Mouse (Mus musculus) testis, adult 2 months (tissue): ENCODE results near the gene Ston2. TPM values are rescaled to one million over a fixed set of nuclear protein-coding genes. Genes with fewer than 3 reads are reported as not detected.

Experiments used
- H3K27ac ChIP-seq: fragments of 200-500 bp; 2 replicates; pipeline ENCODE4 v1.5.1; 2012; ENCODE audit warnings: low read depth, low read length; ENCODE audit not compliant: control insufficient read depth, insufficient read depth
- H3K27me3 ChIP-seq: fragments of 200-500 bp; 2 replicates; pipeline ENCODE4 v1.6.1; 2012; ENCODE audit warnings: mild to moderate bottlenecking, low read length, moderate library complexity; ENCODE audit not compliant: control insufficient read depth, insufficient read depth
- H3K36me3 ChIP-seq: fragments of 200-500 bp; 2 replicates; pipeline ENCODE4 v1.6.1; 2012; ENCODE audit warnings: mild to moderate bottlenecking, low read length; ENCODE audit not compliant: control insufficient read depth, insufficient read depth
- H3K4me1 ChIP-seq: fragments of 200-500 bp; 2 replicates; pipeline ENCODE4 v1.6.1; 2012; ENCODE audit warnings: low read length; ENCODE audit not compliant: control insufficient read depth, insufficient read depth
- H3K4me3 ChIP-seq: fragments of 200-500 bp; 2 replicates; pipeline ENCODE4 v1.5.1; 2012; ENCODE audit warnings: low read depth, mild to moderate bottlenecking, low read length, moderate library complexity, mixed read lengths; ENCODE audit not compliant: control insufficient read depth
- CTCF ChIP-seq: fragments of 200-500 bp; IDR thresholded peaks from 2 replicates; pipeline ENCODE4 v1.5.1; 2012; ENCODE audit warnings: low read depth, mild to moderate bottlenecking, inconsistent platforms, low read length, moderate library complexity; ENCODE audit not compliant: control insufficient read depth, insufficient read depth, insufficient replicate concordance
- POLR2A ChIP-seq: fragments of 200-500 bp; IDR thresholded peaks from 2 replicates; pipeline ENCODE4 v1.6.1; 2012; ENCODE audit warnings: low read depth, mild to moderate bottlenecking, inconsistent platforms, low read length, moderate library complexity; ENCODE audit not compliant: control insufficient read depth
- polyA plus RNA-seq: library from polyadenylated mRNA; depleted of rRNA; stranded (reverse); fragments of >200 nt; gene quantifications from 2 replicates; pipeline ENCODE4 v1.2.3, GENCODE M21; 2012

Gene Ston2
- polyA plus RNA-seq, 1 experiment, result 19.7 TPM

- Histone ChIP-seq H3K27me3 (no peaks in the 10 kb centered on the region), H3K27ac (no peak overlapping the region), H3K4me1 (peaks cover 4% of the 10 kb centered on the region), H3K4me3 (no peak overlapping the region), H3K36me3 (no peaks in the 10 kb centered on the region)
- TF ChIP-seq CTCF, result no peak
- TF ChIP-seq POLR2A, result no peak
Measured at GRCm38 (mm10) chr12:91604600-91604999, 183.6 kb downstream of the Ston2 start.

- Histone ChIP-seq H3K4me3 (no peak overlapping the region), H3K36me3 (no peaks in the 10 kb centered on the region), H3K4me1 (no peaks in the 10 kb centered on the region; the same call in 1 of the 2 replicates), H3K27ac (no peak overlapping the region), H3K27me3 (no peaks in the 10 kb centered on the region)
- no peak for TF ChIP-seq POLR2A
- no peak for TF ChIP-seq CTCF
Measured at GRCm38 (mm10) chr12:91592128-91592527, 196.1 kb downstream of the Ston2 start.

GRCm38 (mm10) chr12:91591191-91591590, 197.0 kb downstream of the Ston2 start:
- H3K4me1 ChIP-seq, result no peaks in the 10 kb centered on the region; the same call in 1 of the 2 replicates
- H3K36me3 ChIP-seq, result no peaks in the 10 kb centered on the region
- H3K27ac ChIP-seq, result no peak overlapping the region; the same call in 1 of the 2 replicates
- no peaks in the 10 kb centered on the region for H3K27me3 ChIP-seq
- no peak for TF ChIP-seq POLR2A
- TF ChIP-seq CTCF, result no peak
- peak overlapping the region; percentile 88; the same call in 1 of the 2 replicates for H3K4me3 ChIP-seq

- Histone ChIP-seq H3K4me1 (no peaks in the 10 kb centered on the region; the same call in 1 of the 2 replicates), H3K4me3 (peak overlapping the region; percentile 88), H3K36me3 (no peaks in the 10 kb centered on the region), H3K27ac (peak overlapping the region; percentile 94), H3K27me3 (no peaks in the 10 kb centered on the region)
- TF ChIP-seq POLR2A, result no peak
Measured at GRCm38 (mm10) chr12:91590716-91591115, 197.5 kb downstream of the Ston2 start.

- Histone ChIP-seq H3K4me3 (peak within 1 kb of the TSS; percentile 95), H3K27me3 (no peaks in the 10 kb centered on the region), H3K27ac (peak within 1 kb of the TSS; percentile 94), H3K4me1 (no peaks in the 10 kb centered on the region; the same call in 1 of the 2 replicates), H3K36me3 (no peaks in the 10 kb centered on the region; the same call in 1 of the 2 replicates)
- no peak for TF ChIP-seq CTCF
- TF ChIP-seq POLR2A, result peak; percentile 99
Measured at GRCm38 (mm10) chr12:91589847-91590690, 198.1 kb downstream of the Ston2 start, which contains the start of gene Gtf2a1. Gene Gtf2a1, minus strand, starts transcription at chr12:91590487.

- peak overlapping the region; percentile 95 for H3K4me3 ChIP-seq
- no peaks in the 10 kb centered on the region; the same call in 1 of the 2 replicates for H3K4me1 ChIP-seq
- H3K27me3 ChIP-seq, result no peaks in the 10 kb centered on the region
- no peaks in the 10 kb centered on the region; the same call in 1 of the 2 replicates for H3K36me3 ChIP-seq
- H3K27ac ChIP-seq, result peak overlapping the region; percentile 68
- TF ChIP-seq POLR2A (no peak), CTCF (no peak)
Measured at GRCm38 (mm10) chr12:91589542-91589846, 198.7 kb downstream of the Ston2 start.

GRCm38 (mm10) chr12:91588670-91589541, 199.3 kb downstream of the Ston2 start:
- Histone ChIP-seq H3K27ac (peak overlapping the region; percentile 96), H3K4me3 (peak overlapping the region; percentile 95), H3K27me3 (no peaks in the 10 kb centered on the region), H3K4me1 (no peaks in the 10 kb centered on the region; the same call in 1 of the 2 replicates), H3K36me3 (no peaks in the 10 kb centered on the region; the same call in 1 of the 2 replicates)
- no peak for TF ChIP-seq CTCF
- no peak for TF ChIP-seq POLR2A
